Mouse (Mus musculus) CH12.LX (cell line): ENCODE measurements at regions not wholly inside any gene's neighbourhood (a gene's known extent, or its start where the extent isn't known, plus 50 kb on each side); places are given as distances from the start of the nearest gene placed in this dataset.

Experiments used
- DNase-seq: peaks from one replicate; pipeline ENCODE4 v3.0.0-alpha.2; 2013; ENCODE audit errors: extremely low read depth
- H3K27ac ChIP-seq: 2 replicates; pipeline ENCODE4 v1.5.1; 2012; ENCODE audit warnings: low read depth, mild to moderate bottlenecking, control low read depth, moderate library complexity; ENCODE audit not compliant: insufficient read depth
- H3K27me3 ChIP-seq: replicated peaks from 2 replicates; pipeline ENCODE3; 2012; ENCODE audit warnings: inconsistent platforms
- H3K36me3 ChIP-seq, 2 experiments: replicated peaks in 1 of 2; 2 replicates each; pipeline versions ENCODE3 to v1.6.1; 2012; ENCODE audit warnings: inconsistent platforms in 1 of 2, low read length in 1 of 2, mild to moderate bottlenecking in 1 of 2, mixed read lengths in 1 of 2, moderate library complexity in 1 of 2; ENCODE audit not compliant: control insufficient read depth in 1 of 2, insufficient read depth in 1 of 2
- H3K4me1 ChIP-seq, 2 experiments: 2 replicates each; pipeline ENCODE4 v1.6.1; 2012; ENCODE audit warnings: inconsistent platforms in 1 of 2, moderate library complexity in 1 of 2; ENCODE audit not compliant: insufficient read depth in 2 of 2, control insufficient read depth in 1 of 2
- H3K4me2 ChIP-seq: 2 replicates; pipeline ENCODE4 v1.6.1; 2012; ENCODE audit warnings: low read depth, mild to moderate bottlenecking, control low read depth; ENCODE audit not compliant: poor library complexity, insufficient read depth, severe bottlenecking
- H3K4me3 ChIP-seq, 3 experiments: fragments of 150-350 bp in 1 of 3; sonication (generic) in 1 of 3; replicated peaks in 1 of 3; 2 replicates each; pipeline versions ENCODE3 to v1.5.1; 2011 to 2012; ENCODE audit warnings: low read depth in 2 of 3, low read length in 2 of 3, mild to moderate bottlenecking in 2 of 3, moderate library complexity in 2 of 3, control low read depth in 1 of 3, improper control_type of control experiment in 1 of 3, inconsistent platforms in 1 of 3, mixed read lengths in 1 of 3; ENCODE audit not compliant: poor library complexity in 1 of 3
- H3K79me2 ChIP-seq: replicated peaks from 2 replicates; pipeline ENCODE4 v1.6.1; 2012; ENCODE audit warnings: mild to moderate bottlenecking, moderate library complexity; ENCODE audit not compliant: control insufficient read depth, poor library complexity, insufficient read depth, severe bottlenecking; ENCODE audit errors: extremely low read depth
- H3K9ac ChIP-seq: 2 replicates; pipeline ENCODE4 v1.6.1; 2012; ENCODE audit warnings: low read depth, mild to moderate bottlenecking, control low read depth, moderate library complexity; ENCODE audit not compliant: insufficient read depth
- H3K9me3 ChIP-seq: replicated peaks from 2 replicates; pipeline ENCODE3; 2012; ENCODE audit warnings: low read length, inconsistent platforms, mixed read lengths
- CHD1 ChIP-seq: IDR thresholded peaks from 2 replicates; pipeline ENCODE4 v1.6.1; 2012; ENCODE audit warnings: low read depth, low read length, improper control_type of control experiment, inconsistent platforms
- E2F4 ChIP-seq: IDR thresholded peaks from 2 replicates; pipeline ENCODE4 v1.6.1; 2011; ENCODE audit warnings: low read depth, low read length, improper control_type of control experiment; ENCODE audit not compliant: insufficient replicate concordance
- GABPA ChIP-seq: IDR thresholded peaks from 2 replicates; pipeline ENCODE4 v1.6.1; 2012; ENCODE audit warnings: low read depth, low read length, improper control_type of control experiment, inconsistent platforms; ENCODE audit not compliant: insufficient replicate concordance
- HCFC1 ChIP-seq: IDR thresholded peaks from 2 replicates; pipeline ENCODE4 v1.6.1; 2012; ENCODE audit warnings: low read depth, mild to moderate bottlenecking, inconsistent platforms, low read length, improper control_type of control experiment
- JUND ChIP-seq: conservative IDR thresholded peaks from 2 replicates; pipeline ENCODE4 v1.6.1; 2011; ENCODE audit warnings: low read depth, low read length, improper control_type of control experiment
- MAFK ChIP-seq: IDR thresholded peaks from 2 replicates; pipeline ENCODE4 v1.6.1; 2011; ENCODE audit warnings: low read length, improper control_type of control experiment; ENCODE audit not compliant: insufficient replicate concordance
- MAX ChIP-seq: IDR thresholded peaks from 2 replicates; pipeline ENCODE4 v1.6.1; 2011; ENCODE audit warnings: low read length, improper control_type of control experiment
- MAZ ChIP-seq: IDR thresholded peaks from 2 replicates; pipeline ENCODE4 v1.6.1; 2012; ENCODE audit warnings: low read depth, mild to moderate bottlenecking, inconsistent platforms, low read length, improper control_type of control experiment, moderate library complexity
- MEF2A ChIP-seq: IDR thresholded peaks from 2 replicates; pipeline ENCODE4 v1.6.1; 2014; ENCODE audit warnings: low read depth, mild to moderate bottlenecking, inconsistent platforms, low read length, improper control_type of control experiment, borderline replicate concordance
- MXI1 ChIP-seq: IDR thresholded peaks from 2 replicates; pipeline ENCODE4 v1.6.1; 2011; ENCODE audit warnings: mild to moderate bottlenecking, low read depth, low read length, improper control_type of control experiment
- NELFE ChIP-seq: IDR thresholded peaks from 2 replicates; pipeline ENCODE4 v1.6.1; 2011; ENCODE audit warnings: low read depth, low read length, improper control_type of control experiment
- NRF1 ChIP-seq: IDR thresholded peaks from 2 replicates; pipeline ENCODE4 v1.6.1; 2014; ENCODE audit warnings: low read depth, mild to moderate bottlenecking, inconsistent platforms, low read length, improper control_type of control experiment, moderate library complexity
- PAX5 ChIP-seq: IDR thresholded peaks from 2 replicates; pipeline ENCODE4 v1.6.1; 2012; ENCODE audit warnings: low read length, inconsistent platforms, mixed read lengths
- POLR2AphosphoS2 ChIP-seq: IDR thresholded peaks from 2 replicates; pipeline ENCODE4 v1.6.1; 2011; ENCODE audit warnings: low read depth, low read length, improper control_type of control experiment
- RCOR1 ChIP-seq: conservative IDR thresholded peaks from 2 replicates; pipeline ENCODE4 v1.6.1; 2012; ENCODE audit warnings: low read depth, mild to moderate bottlenecking, inconsistent platforms, low read length, improper control_type of control experiment
- TBP ChIP-seq: conservative IDR thresholded peaks from 2 replicates; pipeline ENCODE4 v1.6.1; 2011; ENCODE audit warnings: low read depth, low read length, improper control_type of control experiment
- TCF12 ChIP-seq: IDR thresholded peaks from 2 replicates; pipeline ENCODE4 v1.6.1; 2014; ENCODE audit warnings: low read depth, mild to moderate bottlenecking, inconsistent platforms, low read length, improper control_type of control experiment
- USF2 ChIP-seq: conservative IDR thresholded peaks from 2 replicates; pipeline ENCODE4 v1.6.1; 2011; ENCODE audit warnings: low read depth, low read length, improper control_type of control experiment
- ZC3H11A ChIP-seq: IDR thresholded peaks from 2 replicates; pipeline ENCODE4 v1.6.1; 2012; ENCODE audit warnings: low read depth, mild to moderate bottlenecking, inconsistent platforms, low read length, improper control_type of control experiment
- ZKSCAN1 ChIP-seq: IDR thresholded peaks from 2 replicates; pipeline ENCODE4 v1.6.1; 2012; ENCODE audit warnings: low read depth, inconsistent platforms, low read length, improper control_type of control experiment, borderline replicate concordance
- ZMIZ1 ChIP-seq: IDR thresholded peaks from 2 replicates; pipeline ENCODE4 v1.6.1; 2012; ENCODE audit warnings: low read depth, mild to moderate bottlenecking, inconsistent platforms, low read length, improper control_type of control experiment
- dilution Hi-C: fragments of 300-500 bp; cut with MboI; formaldehyde crosslinking; loops from 2 replicates; pipeline ENCODE4 v1.14.3; 2020; ENCODE audit warnings: low sequenced_read_pairs; ENCODE audit not compliant: extremely low pct_unique_long_range_greater_than_20kb, extremely low pct_ligation_motif_present
- in situ Hi-C: fragments of 300-500 bp; cut with MboI; formaldehyde crosslinking; loops from 3 replicates; pipeline ENCODE4 v1.14.3; 2019; ENCODE audit warnings: low sequenced_read_pairs, low pct_ligation_motif_present, low pct_unique_long_range_greater_than_20kb, mixed read lengths

GRCm38 (mm10) chr2:106078591-106078990 is 75.2 kb upstream of the Dnajc24 start:
- Histone ChIP-seq H3K9me3 (no peaks in the 10 kb centered on the region), H3K9ac (no peak overlapping the region), H3K36me3 (no peaks in the 10 kb centered on the region), H3K4me3 (no peak overlapping the region), H3K4me2 (no peak overlapping the region), H3K4me1 (no peaks in the 10 kb centered on the region), H3K27me3 (no peaks in the 10 kb centered on the region), H3K79me2 (no peaks in the 10 kb centered on the region), H3K27ac (no peak overlapping the region)
- dilution Hi-C loops, result no loop called here
- no peak for DNase-seq
- in situ Hi-C loops, result loop anchor here (25.0 kb wide), 1 partner anchor 566 kb away; no protein-coding TSS in a partner anchor
- no peak for TF ChIP-seq USF2
- no peak for TF ChIP-seq JUND
- TF ChIP-seq HCFC1, result no peak
- no peak for TF ChIP-seq E2F4
- TF ChIP-seq TBP, result no peak
- TF ChIP-seq MXI1, result no peak
- no peak for TF ChIP-seq MAX
- no peak for TF ChIP-seq MEF2A
- TF ChIP-seq GABPA, result no peak
- TF ChIP-seq RCOR1, result no peak
- TF ChIP-seq POLR2AphosphoS2, result no peak
- TF ChIP-seq CHD1, result no peak
- TF ChIP-seq ZMIZ1, result no peak
- TF ChIP-seq ZC3H11A, result no peak

- no peaks in the 10 kb centered on the region for H3K27me3 ChIP-seq
- no peak overlapping the region for H3K27ac ChIP-seq
- H3K4me3 ChIP-seq, result no peak overlapping the region
- in situ Hi-C loops (no loop called here), dilution Hi-C loops (no loop called here)
- no peaks in the 10 kb centered on the region for H3K4me1 ChIP-seq
- TF ChIP-seq TBP (no peak), NELFE (no peak), ZKSCAN1 (no peak), NRF1 (no peak), MAFK (no peak), MAZ (no peak), TCF12 (no peak), PAX5 (no peak)
- no peak overlapping the region for H3K9ac ChIP-seq
- H3K4me2 ChIP-seq, result no peak overlapping the region
- H3K79me2 ChIP-seq, result no peaks in the 10 kb centered on the region
- H3K9me3 ChIP-seq, result no peaks in the 10 kb centered on the region
- H3K36me3 ChIP-seq, result no peaks in the 10 kb centered on the region
- DNase-seq, result no peak
Observed at GRCm38 (mm10) chr2:106074441-106074840, 71.1 kb upstream of the Dnajc24 start.
